Mouse (Mus musculus): ENCODE measurements at regions not wholly inside any gene's neighbourhood (a gene's known extent, or its start where the extent isn't known, plus 50 kb on each side); places are given as distances from the start of the nearest gene placed in this dataset.

DNA sequence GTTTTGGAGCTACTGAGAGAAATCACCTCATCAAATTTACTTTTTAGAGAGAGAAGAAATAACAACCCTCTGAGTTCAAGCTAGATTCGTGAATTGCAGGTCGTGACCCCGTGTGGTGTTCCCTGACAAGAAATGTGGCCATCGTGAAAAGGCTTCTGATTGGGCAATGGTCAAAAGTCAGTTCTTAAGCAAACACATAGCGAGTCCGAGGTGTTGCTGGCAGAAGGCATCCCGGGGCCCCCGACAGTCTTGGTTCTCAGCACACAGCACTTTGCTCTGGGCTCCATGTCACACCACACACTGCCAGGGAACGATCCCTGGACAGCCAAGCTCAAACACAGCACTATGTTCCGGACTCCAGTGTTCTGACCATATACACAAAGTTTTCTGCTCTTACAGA, 320.0 kb downstream of the Etnk1 start:
- DNase-seq: peak; percentile 39

DNA sequence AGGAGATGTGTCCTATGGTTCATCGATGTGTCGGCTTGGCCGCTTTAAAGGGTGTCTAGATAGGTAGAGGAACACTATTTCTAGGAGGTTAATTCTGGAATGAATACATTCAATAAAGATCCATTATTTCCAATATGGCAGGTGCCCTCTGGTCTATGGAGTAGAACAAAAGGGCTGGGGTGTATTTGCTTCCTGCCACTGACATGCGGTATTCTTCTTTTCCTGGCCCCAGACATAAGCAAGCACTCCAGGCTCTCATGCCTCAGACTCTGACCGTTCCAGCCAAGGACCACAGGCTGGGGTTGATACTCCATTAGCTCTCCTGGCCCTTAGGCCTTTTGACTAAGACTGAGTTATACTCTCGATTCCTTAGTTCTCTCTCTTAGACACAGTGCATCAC, 323.0 kb downstream of the Etnk1 start:
- DNase-seq: peak; percentile 56

DNA sequence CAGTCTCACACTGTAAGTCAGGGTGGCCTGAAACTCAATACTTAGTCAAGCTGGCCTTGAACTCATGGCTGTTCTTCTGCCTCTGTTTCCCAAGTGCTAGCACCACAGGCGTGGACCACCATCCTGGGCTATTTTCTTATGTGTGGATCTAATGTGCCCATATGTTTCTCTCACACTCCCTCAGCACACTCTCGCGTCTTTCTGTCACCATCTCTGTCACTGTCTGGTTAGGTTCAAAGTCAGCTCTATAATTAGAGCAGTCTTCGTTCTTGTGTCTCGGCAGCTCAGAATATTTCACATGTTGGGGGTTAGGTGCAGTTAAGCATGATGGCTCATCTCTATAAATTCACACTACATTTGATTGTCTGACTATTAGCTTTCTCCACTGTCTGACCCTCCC, 324.4 kb downstream of the Etnk1 start:
- peak; percentile 49 for DNase-seq

DNA sequence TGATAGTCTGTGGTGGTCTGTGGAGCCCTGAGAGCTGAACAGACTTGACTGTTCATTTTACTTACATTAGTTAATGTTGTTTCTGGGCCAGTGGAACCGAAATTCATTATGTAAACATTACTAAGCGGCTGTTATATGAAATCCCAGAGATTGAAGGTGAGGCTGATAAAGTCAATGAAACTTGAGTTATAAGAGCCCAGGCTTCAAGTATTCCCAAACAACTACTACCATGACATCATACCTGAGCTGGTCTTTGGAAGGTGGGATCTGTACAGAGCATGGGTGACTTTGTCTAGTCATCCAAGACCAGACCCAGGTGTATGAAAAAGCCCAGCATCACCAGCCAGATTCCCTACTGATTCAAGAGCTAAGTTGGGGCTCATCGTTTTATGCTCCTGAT, 326.5 kb downstream of the Etnk1 start:
- DNase-seq: peak; percentile 17

DNA sequence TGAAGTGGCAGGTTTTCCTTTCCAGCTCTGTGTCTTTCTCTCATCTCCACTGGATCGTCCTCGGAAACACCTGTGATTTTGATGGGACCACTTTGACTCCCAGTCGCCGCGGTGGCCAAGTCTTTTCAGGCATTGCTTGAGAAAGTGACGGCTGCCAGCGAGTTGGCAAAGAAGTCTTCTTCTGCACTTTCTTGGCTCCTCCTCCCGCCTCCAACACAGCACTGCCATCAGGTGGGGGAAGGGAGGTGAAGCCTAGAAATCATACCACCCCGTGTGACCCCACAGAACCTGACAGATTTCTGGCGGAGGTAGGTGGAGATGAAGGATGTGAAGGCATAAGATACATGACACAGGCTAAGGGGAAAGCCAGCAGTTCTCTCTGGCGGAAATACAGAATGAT, 327.3 kb downstream of the Etnk1 start:
- no peak for DNase-seq

DNA sequence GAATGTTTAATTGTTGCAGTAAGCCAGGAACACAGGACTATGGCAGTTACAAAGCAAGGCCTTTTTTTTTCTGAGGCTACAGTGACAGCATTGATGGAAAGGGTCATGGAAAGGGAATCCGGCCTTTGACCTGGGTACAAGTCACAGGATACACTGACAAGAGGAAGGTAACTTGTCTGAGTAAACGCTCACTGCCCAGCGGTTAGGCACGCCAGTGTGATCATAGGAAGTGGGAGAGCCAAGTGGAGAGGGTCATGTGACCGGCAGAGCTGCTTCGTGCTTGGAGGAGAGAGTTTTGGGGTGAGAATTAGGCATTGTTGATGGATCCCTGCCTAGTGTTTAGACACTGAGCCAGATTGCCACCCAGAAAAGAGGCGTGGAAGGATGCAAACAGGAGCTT, 327.9 kb downstream of the Etnk1 start:
- peak; percentile 74 for DNase-seq

DNA sequence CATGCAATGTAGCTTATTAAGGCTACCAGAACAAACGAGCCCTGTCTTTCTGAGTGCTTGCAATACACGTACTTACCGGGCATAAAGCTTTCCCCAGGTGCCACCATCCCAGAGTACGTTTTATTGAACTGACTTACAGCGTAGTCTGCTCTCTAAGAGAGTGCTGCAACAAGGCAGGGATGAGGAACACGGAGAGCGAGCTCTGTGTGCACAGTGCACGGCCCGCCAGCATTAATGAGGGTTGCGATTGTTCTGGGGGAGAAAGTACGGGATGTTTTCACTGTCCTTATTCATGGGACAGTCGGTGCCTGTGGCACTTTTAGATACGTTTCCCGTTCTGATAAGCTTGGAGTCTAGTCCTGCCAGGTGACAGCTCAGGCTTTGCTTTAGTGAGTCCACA, 331.7 kb downstream of the Etnk1 start:
- peak; percentile 79 for DNase-seq

DNA sequence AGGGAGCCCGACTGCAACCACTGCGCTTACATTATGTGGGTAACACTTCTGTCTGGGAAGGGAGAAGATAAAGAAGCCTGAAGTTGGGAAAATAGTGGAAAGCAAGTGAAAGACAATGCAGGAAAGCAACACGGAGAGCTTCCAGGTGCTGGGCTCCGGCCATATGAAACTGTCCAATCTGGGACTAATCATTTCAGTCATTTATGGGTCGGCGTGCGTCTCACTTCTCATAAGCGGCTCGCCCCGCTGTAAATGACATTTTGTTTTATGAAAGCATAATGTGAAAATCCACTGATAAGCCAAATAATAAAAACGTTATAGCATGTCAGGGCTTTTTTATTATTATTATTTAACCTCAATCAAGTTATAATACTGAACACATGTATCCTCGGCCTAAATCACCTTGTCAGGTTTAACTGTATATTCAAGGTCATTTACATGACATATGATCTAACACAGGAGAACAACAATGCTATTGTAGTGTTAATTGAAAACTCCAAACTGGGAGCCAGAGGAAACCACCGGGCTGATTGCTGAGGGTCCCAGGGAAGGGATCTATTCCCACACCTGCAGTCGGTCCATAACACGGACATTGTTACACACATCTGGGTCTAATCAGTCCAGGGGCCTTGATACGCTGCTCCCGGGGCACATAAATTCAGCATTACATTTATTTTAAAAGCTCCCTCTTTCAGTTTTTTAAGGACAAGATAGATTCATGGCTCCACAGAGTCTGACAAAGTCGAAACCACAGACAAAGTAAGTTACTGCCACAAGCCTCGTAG, 332.4 kb downstream of the Etnk1 start:
- DNase-seq: peak; percentile 78

DNA sequence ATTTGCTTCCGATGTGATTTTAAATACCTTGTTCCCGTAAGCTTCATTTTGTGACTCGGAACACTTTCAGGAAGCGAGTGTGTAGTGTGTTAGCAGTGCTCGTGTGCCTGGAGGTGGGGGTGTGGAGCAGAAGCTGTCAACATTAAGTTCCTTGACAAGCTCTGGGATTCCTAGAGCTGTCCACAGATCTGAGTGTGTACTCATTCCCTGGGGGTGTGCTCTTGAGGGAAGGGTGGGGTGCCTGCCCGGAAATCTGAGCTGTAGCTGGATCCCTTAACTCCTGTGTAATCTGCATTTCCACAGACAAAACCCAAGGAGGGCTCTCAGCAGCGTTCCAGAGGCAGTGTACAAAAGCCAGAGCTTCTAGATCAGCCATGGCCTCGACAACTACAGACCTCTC, 335.8 kb downstream of the Etnk1 start:
- peak; percentile 82 for DNase-seq

DNA sequence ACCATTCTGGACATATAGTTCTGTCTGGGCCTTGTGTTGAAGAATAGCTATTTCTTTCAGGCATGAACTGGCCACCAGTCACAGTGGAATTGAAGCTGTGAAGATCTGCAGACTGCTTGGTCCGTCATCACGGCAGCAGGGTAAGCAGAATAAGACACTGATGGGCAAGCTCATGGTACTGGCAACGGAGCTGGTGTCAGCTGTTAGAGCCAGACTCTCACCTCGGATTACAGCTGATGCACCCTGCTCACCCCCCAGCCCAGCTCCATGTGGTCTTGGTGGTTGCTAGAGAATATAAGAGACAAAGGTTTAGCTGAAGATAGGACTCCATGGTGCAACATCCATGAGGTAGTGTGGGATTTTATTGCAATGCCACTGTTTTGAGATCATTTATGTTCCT, 336.9 kb downstream of the Etnk1 start:
- peak; percentile 65 for DNase-seq

DNA sequence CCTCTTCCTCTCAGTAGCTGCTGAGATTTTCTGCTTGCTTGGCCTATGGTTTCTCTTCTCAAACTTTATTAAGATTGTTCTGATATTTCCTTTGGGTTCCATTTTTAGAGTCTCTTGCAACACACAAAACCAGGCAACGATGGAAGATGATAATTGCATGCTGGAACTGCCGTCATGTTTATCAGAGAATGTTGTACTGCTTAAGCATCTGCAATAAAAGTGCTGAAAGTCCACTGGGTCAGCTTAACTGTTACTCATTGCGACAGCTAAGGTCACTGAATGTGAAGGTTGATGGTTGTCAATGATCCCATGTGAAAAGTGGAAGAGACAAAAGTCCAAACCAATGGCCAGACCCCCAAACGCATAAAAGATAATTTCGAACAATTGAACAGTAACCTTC, 346.4 kb downstream of the Etnk1 start:
- peak; percentile 31 for DNase-seq

DNA sequence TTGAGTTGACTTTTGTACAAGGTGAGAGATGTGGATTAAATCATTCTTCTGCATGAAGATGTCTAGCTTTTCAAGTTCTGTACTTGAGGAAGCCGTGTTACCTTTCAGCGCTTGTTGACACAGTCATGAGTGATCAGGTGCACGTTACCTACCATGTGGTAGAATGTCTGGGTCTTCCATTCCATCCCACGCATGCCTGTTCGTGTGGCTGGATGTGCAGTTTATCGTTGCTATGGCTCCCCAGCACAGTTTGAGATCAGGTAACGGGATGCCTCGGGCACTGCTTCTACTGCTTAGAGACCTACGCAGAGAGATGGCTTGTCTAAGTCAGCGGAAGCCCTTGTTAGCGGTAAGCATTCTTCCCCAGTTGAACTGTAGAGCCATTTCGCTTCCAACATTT, 348.1 kb downstream of the Etnk1 start:
- DNase-seq: peak; percentile 12

DNA sequence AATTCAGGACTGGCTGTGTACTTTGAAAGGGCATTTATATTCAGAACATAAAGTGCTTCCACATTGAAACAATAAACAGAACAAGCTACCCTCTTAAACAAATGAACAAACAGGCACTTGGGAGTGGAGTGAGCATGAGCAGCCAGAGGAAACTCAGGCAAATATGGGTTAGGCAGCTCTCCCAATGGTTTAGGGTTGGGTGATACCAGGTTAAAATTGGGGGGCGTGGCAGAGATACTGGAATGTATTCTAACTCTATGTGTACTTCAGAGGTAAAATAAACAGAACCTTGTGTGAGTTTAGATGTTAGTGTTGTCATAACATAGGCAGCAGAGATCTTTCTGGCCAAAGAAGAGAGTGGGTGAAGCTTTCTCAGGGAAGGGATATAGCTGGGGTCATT, 349.7 kb downstream of the Etnk1 start:
- DNase-seq: peak; percentile 14

DNA sequence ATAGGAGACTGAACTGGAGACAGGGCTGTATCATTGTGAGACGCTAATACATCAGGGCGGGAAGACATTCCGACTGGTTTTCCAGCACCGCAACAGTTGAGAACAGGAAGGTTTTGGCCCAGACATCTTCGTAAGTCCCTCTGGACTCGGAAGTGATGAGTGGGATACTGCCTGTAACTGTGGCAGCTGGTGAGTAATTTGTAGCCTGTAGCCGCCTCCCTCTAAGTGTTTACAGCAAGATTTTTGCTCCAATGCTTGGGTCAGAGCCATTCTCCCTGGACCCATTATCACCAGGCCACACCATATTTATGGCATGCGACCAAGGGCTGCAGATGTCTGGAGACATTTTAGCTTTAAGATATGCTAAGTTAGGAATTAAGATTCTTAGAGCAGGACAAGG, 351.5 kb downstream of the Etnk1 start:
- DNase-seq: peak; percentile 94

DNA sequence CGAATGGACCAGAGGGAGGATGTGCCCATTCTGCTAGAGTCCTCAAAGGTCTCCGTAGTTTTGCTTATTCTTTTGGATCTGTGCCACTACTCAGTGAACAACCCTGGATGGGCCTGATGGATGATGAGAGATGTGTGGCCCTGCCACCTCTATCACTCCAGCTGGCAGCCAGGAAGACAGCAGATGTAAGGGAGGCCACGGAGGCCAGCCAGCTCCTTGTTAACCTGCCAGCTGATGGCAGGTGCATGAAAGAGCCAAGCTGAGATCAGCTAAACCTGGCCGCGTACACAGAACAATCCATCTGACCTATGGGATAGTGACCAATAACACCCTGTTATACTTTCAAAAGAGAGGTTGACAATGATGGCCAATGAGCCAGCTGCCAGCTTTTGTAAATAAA, 352.6 kb downstream of the Etnk1 start:
- peak; percentile 81 for DNase-seq

DNA sequence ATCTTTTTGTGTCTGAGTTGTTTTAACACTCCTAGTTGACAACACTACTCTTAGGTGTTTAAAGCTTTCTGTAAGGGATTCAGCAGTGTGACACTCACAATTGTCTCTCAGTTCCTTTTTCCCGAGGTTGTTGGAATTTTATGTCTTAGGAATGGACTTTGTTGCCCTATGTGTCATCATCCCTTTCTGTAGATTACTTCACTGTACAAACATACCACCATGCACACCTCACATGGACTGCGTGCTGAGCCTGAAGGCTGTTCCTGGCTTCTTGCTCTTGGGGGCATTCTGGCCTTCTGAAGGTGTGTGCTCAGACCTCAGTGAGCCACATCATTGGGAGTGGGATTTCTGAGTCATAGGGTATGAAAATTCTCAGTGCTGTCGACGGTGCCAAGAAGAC, 358.1 kb downstream of the Etnk1 start:
- DNase-seq: no peak

DNA sequence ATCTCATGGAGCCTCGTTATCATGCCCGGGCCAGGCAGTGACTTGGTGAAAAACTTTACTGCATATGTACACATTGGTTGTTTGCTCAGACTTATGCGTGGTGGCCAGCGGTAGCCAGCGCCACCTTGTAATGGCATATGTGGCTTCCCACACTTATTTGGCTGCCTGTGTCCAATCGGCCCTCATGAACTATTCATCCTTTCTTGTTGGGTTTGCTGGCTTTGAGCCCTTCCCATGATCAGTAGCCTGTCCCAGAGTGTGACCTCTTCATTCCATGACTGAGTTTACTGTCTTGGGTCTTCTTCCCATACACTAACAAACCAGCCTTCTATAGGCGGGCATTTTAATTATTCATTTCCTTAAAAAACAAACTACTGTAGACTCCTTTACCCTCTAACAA, 361.9 kb downstream of the Etnk1 start:
- peak; percentile 55 for DNase-seq

DNA sequence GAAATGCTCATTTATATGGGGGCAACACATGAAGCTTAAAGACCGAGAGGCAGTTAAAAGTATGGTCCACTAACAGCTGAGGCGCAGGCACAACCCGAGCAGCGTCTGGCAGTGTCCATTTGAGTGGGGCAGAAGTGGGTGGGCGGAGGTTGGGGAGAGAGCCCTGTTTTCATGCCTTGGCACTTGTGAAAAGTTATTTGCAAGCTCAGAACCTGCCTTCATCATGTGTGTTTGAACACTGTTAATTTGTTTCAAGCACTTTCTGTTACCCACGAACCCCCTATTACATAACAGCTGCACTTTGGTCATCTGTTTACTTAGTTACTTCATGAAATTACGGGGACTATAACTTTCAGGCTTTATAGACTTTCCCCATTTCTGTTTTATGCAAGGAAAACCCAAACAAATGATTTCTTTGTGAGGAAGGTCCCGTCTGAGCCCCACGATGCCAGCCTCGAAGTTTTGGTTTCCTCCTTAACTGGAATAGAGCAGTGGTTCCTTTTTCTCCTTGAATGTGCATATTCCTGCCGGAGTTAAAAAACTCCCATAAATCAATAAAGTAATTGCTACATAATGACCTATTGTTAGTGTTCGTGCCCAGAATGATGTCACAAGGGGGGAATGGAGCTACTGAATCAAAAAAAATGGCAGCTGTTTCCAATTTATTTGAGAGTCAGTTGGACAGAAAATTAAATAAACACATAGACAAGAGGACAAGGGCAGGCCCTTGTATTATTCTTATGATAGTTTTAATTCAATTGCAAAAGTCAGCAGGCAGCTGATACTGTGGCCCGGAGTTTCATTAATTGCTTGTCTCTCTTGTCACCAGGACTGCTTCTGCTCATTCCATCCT, 363.6 kb downstream of the Etnk1 start:
- DNase-seq: peak; percentile 87

DNA sequence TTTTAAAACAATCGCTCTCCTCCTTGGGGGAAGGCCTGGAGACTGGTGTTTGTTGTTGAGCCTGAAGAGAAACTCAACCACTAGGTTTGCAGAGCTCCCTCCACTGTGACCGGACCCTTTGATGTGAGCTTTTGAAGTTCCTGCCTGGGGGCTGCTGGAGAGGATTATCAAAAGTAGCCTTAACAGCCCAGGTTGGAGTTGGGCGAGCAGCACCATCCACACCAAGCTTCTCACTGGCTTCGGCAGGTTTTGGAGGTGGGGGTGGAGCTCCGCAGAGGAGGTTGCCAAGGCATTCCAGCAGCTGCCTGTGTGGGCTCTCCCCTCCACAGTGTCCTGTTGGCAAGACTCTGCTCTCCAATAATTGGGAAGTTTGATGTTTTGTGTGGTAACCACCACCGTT, 364.5 kb downstream of the Etnk1 start:
- no peak for DNase-seq

DNA sequence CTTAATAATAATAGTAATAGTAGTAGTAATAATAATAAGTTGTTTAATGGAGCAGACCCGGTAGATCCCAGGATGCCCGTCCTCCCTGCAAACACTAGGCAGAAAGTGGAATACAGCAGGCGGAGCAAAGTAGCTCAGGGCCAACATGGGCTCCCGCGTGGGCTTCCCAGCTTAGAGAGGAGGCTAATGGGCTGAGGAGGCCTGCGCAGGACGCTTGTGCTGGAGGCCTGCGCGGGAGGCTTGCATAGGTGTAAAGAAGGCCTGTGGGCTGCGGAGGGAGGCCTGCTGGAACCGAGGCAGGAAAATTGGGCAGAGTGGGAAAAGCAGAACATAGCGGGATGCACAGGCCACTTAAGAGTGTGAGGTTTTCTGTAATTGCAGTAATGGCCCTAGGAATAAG, 365.4 kb downstream of the Etnk1 start:
- DNase-seq: no peak

DNA sequence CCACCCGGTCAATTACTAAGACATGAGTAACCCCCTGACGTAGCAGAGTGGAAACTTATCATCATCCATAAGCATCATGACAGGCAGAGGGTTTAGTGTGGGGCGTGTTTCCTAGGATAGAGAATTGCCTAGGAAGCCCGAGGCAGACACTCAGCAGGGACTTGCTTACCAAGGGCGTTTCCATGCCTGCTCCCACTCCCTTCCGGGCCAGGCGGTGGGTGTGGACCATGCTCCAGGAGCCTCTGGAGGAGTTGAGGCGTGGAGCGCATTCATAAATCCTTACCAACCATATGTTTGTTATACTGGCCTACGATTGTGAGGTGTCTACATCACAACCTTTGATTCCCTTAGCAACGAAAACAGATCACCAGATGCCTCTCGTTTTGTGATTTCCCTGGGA, 368.2 kb downstream of the Etnk1 start:
- no peak for DNase-seq

DNA sequence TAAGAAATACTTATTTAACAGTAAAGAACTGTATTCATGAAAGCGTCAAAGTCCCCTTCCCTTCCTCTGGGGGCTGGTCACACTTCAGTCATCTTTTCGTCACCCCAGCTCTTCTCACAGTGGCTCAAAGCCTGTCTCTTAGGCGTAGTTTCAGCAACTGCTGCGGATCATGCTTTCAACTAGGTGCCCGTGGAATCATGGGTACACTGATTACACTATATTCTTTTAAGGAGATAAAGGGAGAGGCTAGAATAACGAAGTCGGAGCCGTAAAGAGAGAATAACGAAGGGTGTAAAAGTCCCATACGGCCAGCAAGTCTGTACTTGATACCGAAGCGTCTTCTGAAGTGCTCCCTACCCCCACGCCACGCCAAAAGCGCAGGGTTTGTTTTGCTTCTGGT, 368.7 kb downstream of the Etnk1 start:
- DNase-seq: no peak

DNA sequence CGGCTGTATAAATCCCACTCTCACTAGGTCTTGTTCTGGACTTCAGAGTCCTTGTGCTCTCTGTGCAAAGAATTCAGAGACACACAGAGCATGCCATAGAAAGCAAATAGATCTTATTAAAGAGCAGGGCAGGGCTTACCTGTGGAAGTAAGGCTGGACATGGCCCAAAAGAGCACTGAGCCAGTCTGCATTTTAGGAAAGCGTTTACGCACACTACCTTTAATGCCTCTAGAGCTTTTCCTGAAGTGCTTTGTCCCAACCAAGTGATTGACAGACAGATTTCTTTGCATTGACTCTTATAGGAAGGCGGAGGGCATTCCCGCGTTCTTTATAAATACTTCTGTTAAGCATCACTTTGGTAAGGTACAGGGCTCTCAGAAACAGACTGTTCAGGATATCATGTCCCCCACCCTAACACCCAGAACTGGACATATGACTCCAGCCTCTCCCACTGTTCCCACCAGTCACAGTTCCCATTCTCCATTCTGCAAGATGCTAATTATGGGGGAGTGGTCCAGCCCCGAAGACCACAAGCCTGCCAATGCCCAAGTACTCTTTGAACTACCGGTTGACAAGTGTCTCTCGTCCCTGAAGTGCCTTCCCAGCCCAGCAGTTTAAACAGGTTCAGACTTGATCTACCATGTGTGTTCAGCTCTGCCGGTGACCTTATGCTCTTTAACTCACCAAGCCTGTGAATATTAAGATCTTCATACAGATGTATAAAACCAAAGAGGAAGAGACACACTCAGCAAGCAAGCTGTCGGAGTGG, 369.7 kb downstream of the Etnk1 start:
- DNase-seq: no peak

Measured in heart, adult 11 months (tissue).